Comparison of ENCODE assay signal across 8 mouse cellular contexts in genomic region chr10:121585791-121586642, GRCm38 (mm10). TPM values are rescaled to one million over a fixed set of nuclear protein-coding genes. Genes with fewer than 3 reads are reported as not detected.
DNase-seq lines count a peak whose midpoint lies in the region; ATAC-seq lines count a peak whose summit lies in the region.

No protein-coding gene starts in this region.

- 5% methylated on average over 46 of the region's 48 CpGs for WGBS in limb, embryonic 12.5 days

- peak overlapping the region; percentile 76 for H3K4me2 ChIP-seq in limb, embryonic 12.5 days

- no peaks in the 10 kb centered on the region for H3K9me3 ChIP-seq in limb, embryonic 12.5 days

- peak; percentile 41 for DNase-seq in kidney, adult 9 months
- no peak for DNase-seq in kidney, adult 8-10 months
- peak; percentile 35 to 48 for DNase-seq in B cell, adult 2 months
- DNase-seq in heart, adult 8-10 months (ENCODE audit: low spot score), result peak; percentile 31
- peak; percentile 60 for DNase-seq in naive thymus-derived CD4-positive, alpha-beta T cell, adult 2 months (ENCODE audit: low read depth)
- DNase-seq in gastrocnemius, postnatal 25 days, result no peak

- H3K27me3 ChIP-seq in limb, embryonic 12.5 days, result no peaks in the 10 kb centered on the region

- peaks cover 9% of the 10 kb centered on the region; the same call in 1 of the 2 replicates for H3K4me1 ChIP-seq in brown adipose tissue, adult 24 weeks (ENCODE audit: control insufficient read depth, insufficient read depth, insufficient read length, low read length)
- H3K4me1 ChIP-seq in limb, embryonic 12.5 days (replicated peaks), result peaks cover 10% of the 10 kb centered on the region

- H3K4me3 ChIP-seq in brown adipose tissue, adult 24 weeks (ENCODE audit: insufficient read depth, low read depth, low read length), result peak overlapping the region; percentile 100
- peak overlapping the region; percentile 86 for H3K4me3 ChIP-seq in limb, embryonic 12.5 days (replicated peaks)

- peak; percentile 65; the same call in 1 of the 2 replicates for ATAC-seq in limb, embryonic 12.5 days (ENCODE audit: insufficient number of reproducible peaks, insufficient read depth, low FRiP score, low TSS enrichment, low read depth)

- H3K9ac ChIP-seq in limb, embryonic 12.5 days (replicated peaks), result peak overlapping the region; percentile 89

- H3K36me3 ChIP-seq in limb, embryonic 12.5 days, result peaks cover 55% of the 10 kb centered on the region

- peak overlapping the region; percentile 89 for H3K27ac ChIP-seq in brown adipose tissue, adult 24 weeks (replicated peaks; ENCODE audit: low read depth, low read length)
- H3K27ac ChIP-seq in limb, embryonic 12.5 days, result peak overlapping the region; percentile 60; the same call in 1 of the 2 replicates

RNA-seq across cellular contexts. Expression of gene Tbk1, which starts 0.6 kb away (rescaled TPM):
- 9.4 and 16.4 TPM in 2 replicates for polyA plus RNA-seq in brown adipose tissue, adult 24 weeks (2012; ENCODE audit: insufficient read depth, insufficient read length, missing spikeins)
- total RNA-seq in heart, adult 8-10 months (2022), result 10 to 100 TPM; 12.0 to 17.2 (median 16.2) TPM
- 33.7 and 34.4 TPM in 2 replicates for polyA plus RNA-seq in limb, embryonic 12.5 days (2016; fragmentation: Nextera tagmentation; extraction: Ambion mirVana)
- total RNA-seq in gastrocnemius, postnatal 25 days (2021), result 10 to 100 TPM; 10.6 to 11.5 TPM

RNA-seq across cellular contexts. Expression of gene Xpot, which starts 40.1 kb away (rescaled TPM):
- polyA plus RNA-seq in brown adipose tissue, adult 24 weeks (2012; ENCODE audit: insufficient read depth, insufficient read length, missing spikeins), result 30.2 and 40.6 TPM in 2 replicates
- 10 to 100 TPM; 29.2 to 31.6 (median 31.1) TPM for total RNA-seq in heart, adult 8-10 months (2022)
- polyA plus RNA-seq in limb, embryonic 12.5 days (2016; fragmentation: Nextera tagmentation; extraction: Ambion mirVana), result 59.3 and 65.0 TPM in 2 replicates
- total RNA-seq in gastrocnemius, postnatal 25 days (2021), result 10 to 100 TPM; 18.8 to 20.8 TPM

RNA-seq across cellular contexts. Expression of gene D930020B18Rik, which starts 55.4 kb away (rescaled TPM):
- not detected in 2 replicates for polyA plus RNA-seq in brown adipose tissue, adult 24 weeks (2012; ENCODE audit: insufficient read depth, insufficient read length, missing spikeins)
- not detected for total RNA-seq in heart, adult 8-10 months (2022)
- 1.8 and 2.0 TPM in 2 replicates for polyA plus RNA-seq in limb, embryonic 12.5 days (2016; fragmentation: Nextera tagmentation; extraction: Ambion mirVana)
- not detected for total RNA-seq in gastrocnemius, postnatal 25 days (2021)

Comparison
In these comparisons a context has a peak if more than half of its experiments do, and no peak if none do; other contexts are left out.
1. DNase-seq: peak in kidney, adult 9 months (single experiment), B cell, adult 2 months (2 of 2), heart, adult 8-10 months (single experiment) and naive thymus-derived CD4-positive, alpha-beta T cell, adult 2 months (single experiment); none in kidney, adult 8-10 months (0 of 2) and gastrocnemius, postnatal 25 days (single experiment).